Mouse (Mus musculus) MEL (cell line): ENCODE data around the gene Pde4b.

Source experiments
- CTCF ChIP-seq, 3 experiments: IDR thresholded peaks in 2 of 3; conservative IDR thresholded peaks in 1 of 3; 2 replicates each; pipeline ENCODE4 v1.5.1; 2011 to 2012; ENCODE audit warnings: low read length in 3 of 3, low read depth in 2 of 3, mild to moderate bottlenecking in 2 of 3, improper control_type of control experiment in 1 of 3, inconsistent platforms in 1 of 3, mixed read lengths in 1 of 3, moderate library complexity in 1 of 3; ENCODE audit not compliant: control insufficient read depth in 1 of 3, insufficient read depth in 1 of 3, poor library complexity in 1 of 3, severe bottlenecking in 1 of 3
- ETS1 ChIP-seq: IDR thresholded peaks from 2 replicates; pipeline ENCODE4 v1.6.1; 2012; ENCODE audit warnings: low read depth, mild to moderate bottlenecking, inconsistent platforms, low read length, improper control_type of control experiment, moderate library complexity
- MYC ChIP-seq: IDR thresholded peaks from 2 replicates; pipeline ENCODE4 v1.6.1; 2011; ENCODE audit warnings: low read depth, mild to moderate bottlenecking, low read length, improper control_type of control experiment, moderate library complexity
- POLR2A ChIP-seq, 2 experiments: IDR thresholded peaks; 2 replicates each; pipeline ENCODE4 v1.6.1; 2011 to 2012; ENCODE audit warnings: low read length in 2 of 2, mild to moderate bottlenecking in 2 of 2, control low read depth in 1 of 2, improper control_type of control experiment in 1 of 2, low read depth in 1 of 2, moderate library complexity in 1 of 2; ENCODE audit not compliant: control insufficient read depth in 1 of 2, insufficient read depth in 1 of 2, poor library complexity in 1 of 2
- SIN3A ChIP-seq: IDR thresholded peaks from 2 replicates; pipeline ENCODE4 v1.6.1; 2012; ENCODE audit warnings: low read length, improper control_type of control experiment, inconsistent platforms
- ZNF384 ChIP-seq: IDR thresholded peaks from 2 replicates; pipeline ENCODE4 v1.6.1; 2012; ENCODE audit warnings: low read depth, mild to moderate bottlenecking, inconsistent platforms, low read length, improper control_type of control experiment

DNA sequence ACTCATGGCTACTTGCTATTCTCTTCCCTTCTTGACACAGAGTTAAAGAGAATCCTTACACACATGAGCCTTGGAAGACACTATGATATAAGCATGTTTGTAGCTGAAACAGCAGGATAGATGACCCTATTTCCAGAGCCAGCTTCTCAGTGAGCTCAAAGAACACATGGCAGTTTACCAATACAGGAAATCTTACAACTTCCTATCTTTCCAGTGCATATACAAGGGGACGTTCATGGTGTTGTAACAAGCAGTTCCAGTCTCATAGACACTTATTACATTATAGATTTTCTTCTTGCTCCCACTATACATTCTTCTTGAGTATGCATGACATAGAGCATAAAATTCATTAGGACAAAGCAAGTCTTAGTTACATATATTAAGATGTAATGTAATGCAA, 146.3 kb downstream of the Pde4b start:
- TF ChIP-seq CTCF (IDR thresholded peaks at IDR 0.05 in 2 of 3, conservative IDR thresholded peaks at IDR 0.05 in 1 of 3; ENCODE audit: control insufficient read depth in 1 of 3, insufficient read depth in 1 of 3, low read depth in 2 of 3, low read length in 3 of 3, poor library complexity in 1 of 3, severe bottlenecking in 1 of 3) (no peak), ZNF384 (no peak), POLR2A (IDR thresholded peaks at IDR 0.05; ENCODE audit: control insufficient read depth in 1 of 2, insufficient read depth in 1 of 2, low read depth in 1 of 2, low read length in 2 of 2, poor library complexity in 1 of 2) (no peak), SIN3A (no peak), MYC (no peak), ETS1 (no peak)
